Mouse (Mus musculus) embryo, embryonic 10.5 days (tissue): ENCODE results near the gene Olfr354.

Experiments
- DNase-seq: peaks from one replicate; pipeline ENCODE4 v3.0.0-alpha.2; 2015; ENCODE audit warnings: low spot score

Olfr354 gene

GRCm38 (mm10) chr2:36905380-36905779 lies at the start of gene Olfr354:
Olfr354 (plus strand) TSS chr2:36905680.
- no peak for DNase-seq

- no peak for DNase-seq
Observed at GRCm38 (mm10) chr2:36862560-36862959, 42.9 kb upstream of the Olfr354 start, which contains the start of gene Olfr351. Olfr351 (minus strand) TSS chr2:36862660.

GRCm38 (mm10) chr2:36868160-36868559 lies 37.3 kb upstream of the Olfr354 start, which contains the start of gene Olfr352:
Olfr352 (plus strand) TSS chr2:36868460.
- DNase-seq = no peak

GRCm38 (mm10) chr2:36892836-36893235 lies 12.6 kb upstream of the Olfr354 start, which contains the start of gene Olfr353:
Olfr353 (minus strand) TSS chr2:36892936.
- no peak for DNase-seq

DNA sequence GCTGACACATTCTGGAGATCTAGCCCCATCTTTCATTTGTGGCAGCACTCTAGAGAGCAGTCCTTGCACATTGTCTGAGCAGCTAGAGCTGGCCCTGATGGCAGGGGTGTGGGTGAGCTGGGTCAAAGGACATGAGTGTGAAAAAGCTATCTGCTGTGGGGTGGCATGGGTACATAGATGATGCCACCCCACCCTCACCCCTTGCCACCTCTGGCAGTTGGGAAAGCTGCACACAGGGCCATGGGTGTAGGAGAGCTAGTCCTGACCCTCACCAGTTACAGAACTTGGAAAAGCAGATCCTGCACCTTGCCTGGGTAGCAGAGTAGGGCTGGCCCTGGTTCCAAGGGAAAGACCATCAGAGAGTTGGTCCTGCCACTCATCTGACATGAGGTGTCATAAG lies 8.4 kb upstream of the Olfr354 start:
- no peak for DNase-seq

GRCm38 (mm10) chr2:36928797-36929196 lies 23.3 kb downstream of the Olfr354 start, which contains the start of gene Olfr355:
Olfr355 (minus strand) TSS chr2:36928897.
- no peak for DNase-seq

- DNase-seq = no peak
Observed at GRCm38 (mm10) chr2:36936821-36937220, 31.3 kb downstream of the Olfr354 start, which contains the start of gene Olfr356. Olfr356 (plus strand) TSS chr2:36937121.
